Mouse (Mus musculus): ENCODE data around the gene Setd4. TPM values are rescaled to one million over a fixed set of nuclear protein-coding genes. Genes with fewer than 3 reads are reported as not detected.

Gene Setd4
- total RNA-seq, 2 experiments from 2014 or later = 9.2 to 10.0 TPM

DNA sequence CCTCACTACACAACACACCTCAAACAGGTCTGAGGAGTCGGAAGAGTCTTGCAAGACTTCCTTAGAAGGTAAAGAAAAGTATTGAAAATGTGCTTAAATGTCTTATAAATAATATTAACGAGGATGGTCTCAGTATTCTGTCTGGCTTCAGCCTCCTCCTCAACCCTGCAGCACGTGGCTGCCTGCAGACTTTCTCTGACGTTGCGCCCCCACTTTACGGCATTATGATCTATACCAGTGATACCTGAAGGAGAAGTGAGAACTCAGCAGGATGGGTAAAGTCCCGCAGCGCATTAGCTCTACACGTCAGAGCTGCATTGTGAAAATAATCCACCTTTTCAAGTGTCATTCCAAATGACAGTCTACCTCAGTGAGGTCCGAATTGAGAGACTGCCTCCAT, 9.4 kb downstream of the Setd4 start:
- DNase-seq (ENCODE audit: low spot score in 2 of 2) = no peak
- intact Hi-C loops (cut with DNase I) = no loop called here

DNA sequence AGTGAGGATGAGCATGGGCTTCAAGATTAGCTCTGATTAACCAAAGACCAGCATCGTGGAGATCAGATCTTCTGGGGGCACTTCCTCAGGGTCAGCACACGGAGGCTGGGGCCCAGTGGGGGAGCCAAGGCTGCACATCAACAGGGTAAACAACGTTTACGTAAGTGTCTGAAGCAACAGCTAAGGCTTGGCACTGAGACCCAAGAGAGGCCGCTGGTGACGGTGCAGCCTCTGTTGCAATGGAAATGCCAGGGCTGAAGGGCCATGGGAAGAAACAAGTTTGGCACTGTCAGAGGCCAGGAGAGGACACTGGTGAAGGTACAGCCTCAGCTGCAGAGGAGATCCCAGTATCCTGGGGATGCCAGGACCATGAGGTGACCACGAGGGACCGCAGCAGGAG, 10.5 kb downstream of the Setd4 start:
- intact Hi-C loops (cut with DNase I) = no loop called here
- no peak for DNase-seq (ENCODE audit: low spot score in 2 of 2)

DNA sequence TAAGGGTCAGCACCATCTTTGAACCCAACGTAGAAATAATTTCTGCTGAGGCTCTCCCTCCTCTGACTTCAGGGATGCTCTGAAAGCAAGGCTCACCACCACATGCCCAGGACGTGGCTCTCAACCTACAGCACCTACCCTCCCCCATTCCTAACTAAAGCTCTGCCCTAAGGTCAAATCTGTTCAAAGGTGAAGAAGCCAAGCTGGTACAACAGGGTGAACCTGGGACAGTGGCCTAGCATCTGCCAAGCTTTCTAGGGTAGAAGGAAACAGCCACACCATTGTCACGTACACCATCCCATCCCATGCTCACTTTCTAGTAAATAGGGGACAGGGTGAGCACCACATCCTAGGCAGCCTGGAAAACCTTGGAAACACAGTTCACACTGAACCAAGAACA, 11.2 kb downstream of the Setd4 start:
- no peak for DNase-seq (ENCODE audit: low spot score in 2 of 2)
- intact Hi-C loops (cut with DNase I) = no loop called here

DNA sequence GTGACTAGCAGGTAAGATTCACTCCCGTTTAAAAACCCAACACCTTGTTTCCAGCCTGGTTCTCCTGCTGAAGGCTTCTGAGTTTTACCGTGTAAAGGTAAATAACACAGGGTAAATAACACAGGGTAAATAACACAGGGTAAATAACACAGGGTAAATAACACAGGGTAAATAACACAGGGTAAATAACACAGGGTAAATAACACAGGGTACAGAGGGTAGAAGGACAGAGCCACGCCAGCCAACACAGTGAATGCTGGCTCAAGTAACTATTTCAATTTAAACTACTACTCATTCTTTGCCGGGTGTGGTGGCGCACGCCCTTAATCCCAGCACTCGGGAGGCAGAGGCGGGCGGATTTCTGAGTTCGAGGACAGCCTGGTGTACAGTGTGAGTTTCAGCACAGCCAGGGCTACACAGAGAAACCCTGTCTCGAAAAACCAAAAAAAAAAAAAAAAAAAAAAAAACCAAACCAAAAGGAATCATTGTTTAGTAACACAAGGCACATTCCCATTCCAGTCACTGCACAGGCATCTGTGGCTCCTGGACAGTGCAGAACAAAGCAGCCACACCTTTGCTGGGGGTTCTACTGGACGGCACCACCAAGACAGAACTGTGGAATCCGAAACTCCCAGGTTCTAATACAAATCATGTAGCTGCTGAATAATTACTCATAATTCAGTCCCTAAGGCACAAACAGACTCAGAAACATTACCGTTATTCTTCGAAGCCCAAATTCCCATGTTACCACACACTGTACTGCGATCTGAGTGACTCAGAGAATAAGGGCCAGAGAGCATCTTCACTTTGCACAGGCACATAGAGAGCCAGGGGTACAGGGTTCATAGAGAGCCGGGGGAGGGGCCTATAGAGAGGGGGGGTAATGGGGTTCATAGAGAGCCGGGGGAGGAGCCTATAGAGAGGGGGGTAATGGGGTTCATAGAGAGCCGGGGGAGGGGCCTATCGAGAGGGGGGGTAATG, 12.1 kb downstream of the Setd4 start:
- intact Hi-C loops (cut with DNase I) = no loop called here
- DNase-seq (ENCODE audit: low spot score in 2 of 2) = no peak

DNA sequence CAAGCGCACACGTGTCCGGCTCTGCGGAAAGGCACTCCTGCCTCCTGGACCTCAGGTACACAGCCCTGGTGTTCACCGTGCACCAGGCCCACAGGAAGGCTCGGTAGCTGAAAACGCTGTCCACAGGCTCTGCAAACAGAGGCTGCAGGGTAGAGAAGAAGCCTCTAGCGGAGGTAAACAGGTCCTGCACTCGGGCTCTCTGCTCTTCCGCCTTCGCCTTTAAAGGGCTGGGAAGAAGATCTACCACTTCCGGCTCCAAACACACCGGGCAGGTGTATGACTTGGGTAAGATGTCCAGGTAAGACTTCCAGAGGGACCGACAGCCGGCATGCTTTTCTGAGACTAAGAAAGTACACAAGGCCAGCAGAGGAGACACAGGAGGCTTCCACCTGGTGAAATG, 12.9 kb downstream of the Setd4 start:
- DNase-seq (ENCODE audit: low spot score in 2 of 2) = no peak
- intact Hi-C loops (cut with DNase I) = no loop called here

DNA sequence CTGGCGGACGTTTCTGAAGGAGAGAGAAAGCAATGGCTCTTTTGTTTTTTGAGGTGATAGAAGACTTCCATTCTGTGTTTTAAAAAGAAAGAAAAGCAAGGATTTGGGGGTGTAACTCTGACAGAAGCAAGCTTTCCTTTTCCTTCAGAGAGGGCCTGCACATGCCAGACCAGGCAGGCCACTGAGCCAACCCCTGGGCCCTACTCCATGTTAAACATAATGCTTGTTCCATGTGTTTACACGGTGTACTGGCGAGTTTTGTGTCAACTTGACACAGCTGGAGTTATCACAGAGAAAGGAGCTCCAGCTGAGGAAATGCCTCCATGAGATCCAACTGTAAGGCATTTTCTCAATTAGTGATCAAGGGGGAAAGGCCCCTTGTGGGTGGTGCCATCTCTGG, 15.6 kb downstream of the Setd4 start:
- no peak for DNase-seq (ENCODE audit: low spot score in 2 of 2)
- intact Hi-C loops (cut with DNase I) = no loop called here

DNA sequence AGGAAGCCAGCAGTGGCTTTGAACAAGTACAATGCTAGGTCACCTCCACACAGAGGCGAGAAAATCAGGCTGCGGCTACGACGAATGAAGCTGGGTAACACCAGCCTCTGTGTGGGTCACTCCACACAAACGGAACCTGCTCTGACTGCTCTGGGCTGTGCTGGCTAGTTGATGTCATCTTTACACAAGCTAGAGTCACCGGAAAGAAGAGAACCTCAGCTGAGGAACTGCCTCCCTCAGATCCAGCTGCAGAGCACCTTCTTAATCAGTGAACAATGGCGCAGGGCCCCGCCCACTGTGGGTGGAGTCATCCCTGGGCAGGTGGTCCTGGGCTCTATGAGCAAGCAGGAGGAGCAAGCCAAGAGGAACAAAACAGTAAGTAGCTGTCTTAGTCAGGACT, 17.5 kb downstream of the Setd4 start:
- intact Hi-C loops (cut with DNase I) = no loop called here

DNA sequence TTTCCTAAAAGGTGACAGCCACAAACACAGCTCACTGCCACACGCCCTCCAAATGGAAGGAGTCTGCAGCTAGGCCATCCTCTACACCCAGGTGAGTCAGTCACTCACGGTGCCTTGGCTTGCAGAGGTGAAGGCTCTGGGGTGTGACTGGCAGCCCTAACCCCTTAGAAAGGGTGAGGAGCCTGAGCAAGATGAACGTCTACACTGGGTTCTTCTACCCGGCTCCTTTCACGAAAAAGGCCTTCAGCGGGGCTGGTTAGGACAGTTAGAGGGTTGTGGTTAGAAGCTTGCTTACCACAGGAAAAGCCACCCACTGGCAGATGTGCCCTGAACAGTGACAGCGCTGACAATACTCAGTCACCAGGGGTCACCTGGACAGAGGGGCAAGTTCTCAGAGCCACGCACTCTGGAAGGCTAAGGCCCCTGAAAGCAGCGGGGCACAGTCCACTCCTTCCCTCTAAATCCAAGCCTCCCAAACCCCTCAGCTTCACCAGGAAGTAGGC, 18.1 kb downstream of the Setd4 start:
- DNase-seq (ENCODE audit: low spot score in 2 of 2) = no peak
- intact Hi-C loops (cut with DNase I) = no loop called here

More for the DNA sequence above, 17.5 kb downstream of the Setd4 start:
- DNase-seq (ENCODE audit: low spot score in 2 of 2) = no peak

DNA sequence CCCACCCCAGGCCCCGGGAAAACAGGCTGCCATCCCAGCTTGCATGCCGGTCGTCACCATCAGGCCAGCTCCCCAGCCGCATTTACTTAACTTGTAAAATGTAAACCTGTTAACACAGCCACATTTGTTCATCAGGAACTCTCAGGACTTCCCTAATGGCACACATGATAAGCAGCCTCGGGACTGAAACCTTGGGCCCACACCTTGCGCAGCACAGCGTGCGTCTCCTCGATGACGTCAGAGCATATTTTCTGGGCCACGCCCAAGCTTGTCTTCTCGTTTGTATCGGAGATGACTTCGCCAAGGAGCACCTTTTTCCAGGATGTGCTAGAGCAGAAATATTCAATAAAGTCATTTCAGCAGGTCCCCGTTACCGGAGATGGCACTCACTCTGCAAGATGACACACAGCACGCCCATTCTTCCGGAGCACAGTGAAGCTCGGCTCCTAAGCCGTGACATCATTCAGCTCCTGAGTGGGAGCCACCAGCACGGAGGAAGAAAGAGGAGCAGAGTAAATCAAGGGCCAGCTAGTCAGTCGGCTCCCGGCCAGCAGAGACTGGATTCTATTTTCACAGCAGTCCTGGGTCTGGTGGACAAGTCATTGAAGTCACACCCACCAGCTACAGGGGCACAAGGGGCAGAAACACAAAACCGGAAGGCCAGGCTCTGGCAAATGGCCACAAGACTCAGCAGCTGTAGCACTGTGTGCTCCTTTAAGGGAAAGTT, 18.7 kb downstream of the Setd4 start:
- intact Hi-C loops (cut with DNase I) = no loop called here
- DNase-seq (ENCODE audit: low spot score in 2 of 2) = no peak

DNA sequence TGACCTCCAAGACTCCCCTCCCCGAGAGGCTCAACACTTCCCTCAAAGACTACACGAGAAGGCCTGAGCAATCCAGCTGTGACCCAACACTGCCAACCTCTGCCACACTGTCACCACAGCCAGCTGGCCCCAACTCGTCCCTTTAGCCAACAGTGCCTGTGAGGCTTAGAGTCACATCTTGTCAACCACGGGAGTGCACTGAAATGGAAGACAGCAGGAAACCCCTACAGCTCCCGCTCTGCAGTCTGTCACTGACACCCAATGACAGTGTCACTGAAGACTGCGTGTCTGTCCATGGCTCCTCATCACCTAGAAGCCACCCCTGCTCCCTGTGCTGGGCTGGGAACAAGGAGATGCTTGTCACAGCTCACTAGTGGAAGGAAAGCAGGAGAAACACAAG, 22.7 kb downstream of the Setd4 start:
- intact Hi-C loops (cut with DNase I) = no loop called here

DNA sequence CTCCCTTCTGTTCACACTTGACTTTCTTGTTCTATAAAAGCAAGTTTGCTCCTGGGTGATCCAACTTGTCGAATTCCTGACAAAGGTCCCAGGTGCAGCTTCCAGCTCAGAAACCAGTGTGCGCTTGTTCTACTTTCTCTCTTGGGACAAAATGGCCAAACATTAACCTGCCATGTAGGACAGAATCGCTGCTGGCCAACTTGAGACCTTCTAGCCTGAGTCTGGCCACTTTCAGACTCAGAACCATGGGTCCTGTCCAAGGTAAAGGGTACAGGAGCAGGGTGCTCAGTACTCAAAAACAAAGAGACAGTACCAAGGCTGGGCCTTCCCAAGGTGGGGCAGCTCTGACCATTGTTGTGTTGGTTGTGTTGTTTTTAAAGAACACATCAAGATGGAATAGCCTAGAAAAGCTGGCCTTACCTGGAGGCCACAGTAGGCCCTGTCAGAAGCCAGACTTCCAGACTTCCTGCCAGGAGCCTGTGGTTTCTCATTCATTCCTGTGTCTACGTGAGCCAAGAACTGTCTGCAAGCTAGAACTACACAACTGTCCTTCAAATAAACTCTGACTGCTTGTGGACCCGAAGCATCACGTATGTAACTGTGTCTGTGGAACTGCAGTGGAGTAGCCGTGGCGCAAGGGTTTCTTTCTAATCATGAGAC, 25.4 kb downstream of the Setd4 start:
- intact Hi-C loops (cut with DNase I) = no loop called here
- no peak for DNase-seq (ENCODE audit: low spot score in 2 of 2)

More for the DNA sequence above, 22.7 kb downstream of the Setd4 start:
- no peak for DNase-seq (ENCODE audit: low spot score in 2 of 2)

DNA sequence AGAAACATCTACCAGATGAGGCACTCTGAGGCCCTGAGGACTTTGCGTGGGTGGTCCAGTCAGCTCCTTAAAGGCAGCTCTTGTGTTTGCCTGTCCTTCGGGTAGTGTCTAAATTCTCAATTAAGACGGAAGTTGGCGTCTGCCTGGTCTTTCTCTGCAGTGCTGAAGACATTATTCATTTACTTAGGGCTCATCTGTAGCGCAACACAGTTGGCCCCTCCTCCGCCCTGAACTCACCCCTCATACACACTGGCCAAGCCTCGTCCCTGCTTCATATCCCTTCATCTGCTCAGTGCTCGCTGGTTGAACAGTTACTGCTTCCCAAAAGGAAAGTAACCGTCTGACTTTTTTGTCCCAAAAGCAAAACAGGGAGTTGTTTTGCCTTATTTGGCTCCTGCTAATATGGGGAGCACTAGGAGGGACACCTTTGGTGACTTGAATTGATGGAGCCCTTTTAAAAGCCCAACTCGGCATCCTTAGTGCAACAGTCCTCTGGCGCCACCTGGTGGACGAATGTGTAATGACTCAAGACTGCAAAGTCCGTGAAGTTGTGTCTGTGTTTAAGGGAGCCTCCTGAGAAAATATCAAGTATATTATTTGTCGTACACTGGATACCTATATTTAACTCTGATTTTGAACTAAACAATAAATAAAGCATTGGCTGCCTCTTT, 27.3 kb downstream of the Setd4 start:
- peak; percentile 78 to 90 for DNase-seq (ENCODE audit: low spot score in 2 of 2)
- intact Hi-C loops (cut with DNase I) = loop anchor here (2.0 kb wide), 1 partner anchor 32 kb away; no protein-coding TSS in a partner anchor

DNA sequence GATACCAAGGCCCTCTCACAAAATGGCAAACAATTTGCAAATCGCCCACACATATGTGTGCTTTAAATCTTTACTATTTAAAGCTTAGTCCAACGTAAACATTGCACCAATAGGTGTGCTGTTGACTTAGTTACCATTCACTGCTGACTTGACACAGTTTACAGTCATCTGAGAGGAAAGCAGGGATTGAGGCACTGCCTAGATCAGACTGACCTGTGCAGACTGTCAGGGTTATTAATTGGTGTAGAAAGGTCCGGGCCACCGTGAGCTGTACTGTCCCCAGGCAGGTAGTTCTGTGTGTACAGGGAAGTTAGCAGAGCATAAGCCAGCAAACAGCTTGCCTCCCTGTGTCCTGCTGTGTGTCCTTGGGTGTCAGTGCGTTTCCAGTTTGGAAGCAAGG, 28.3 kb downstream of the Setd4 start:
- no peak for DNase-seq (ENCODE audit: low spot score in 2 of 2)
- intact Hi-C loops (cut with DNase I) = no loop called here

DNA sequence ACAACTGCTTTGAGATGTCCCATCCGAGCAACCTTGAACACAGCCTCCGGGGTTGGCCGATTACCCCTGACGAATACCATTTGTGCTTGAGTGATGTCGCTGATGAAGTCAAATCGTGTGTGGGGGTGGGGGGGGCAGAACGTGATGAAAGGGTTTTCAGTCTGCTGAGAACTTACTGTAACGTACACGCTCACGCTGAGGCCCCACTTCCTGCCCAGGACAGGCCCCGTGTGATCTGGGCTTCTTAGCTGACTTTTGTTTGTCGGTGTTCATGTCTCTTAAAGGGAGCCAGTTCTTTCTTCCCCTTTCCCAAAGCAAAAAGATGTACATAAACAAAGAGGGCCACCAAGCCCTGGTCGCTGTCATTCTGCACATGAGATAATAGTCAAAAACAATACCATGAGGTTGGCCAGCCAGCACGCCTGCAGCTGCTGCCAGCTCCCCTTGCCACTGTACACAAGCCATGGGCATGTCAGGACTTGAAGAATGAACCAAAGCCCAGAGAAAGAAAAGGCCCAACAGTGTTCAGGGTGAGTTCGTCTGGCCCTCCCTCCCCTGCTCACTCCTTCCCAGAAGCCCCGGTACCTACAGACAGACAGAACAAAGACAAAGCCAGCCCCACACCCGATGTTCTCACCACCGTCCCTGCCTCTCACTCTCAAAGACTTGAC, 29.2 kb downstream of the Setd4 start:
- no peak for DNase-seq (ENCODE audit: low spot score in 2 of 2)
- intact Hi-C loops (cut with DNase I) = no loop called here

DNA sequence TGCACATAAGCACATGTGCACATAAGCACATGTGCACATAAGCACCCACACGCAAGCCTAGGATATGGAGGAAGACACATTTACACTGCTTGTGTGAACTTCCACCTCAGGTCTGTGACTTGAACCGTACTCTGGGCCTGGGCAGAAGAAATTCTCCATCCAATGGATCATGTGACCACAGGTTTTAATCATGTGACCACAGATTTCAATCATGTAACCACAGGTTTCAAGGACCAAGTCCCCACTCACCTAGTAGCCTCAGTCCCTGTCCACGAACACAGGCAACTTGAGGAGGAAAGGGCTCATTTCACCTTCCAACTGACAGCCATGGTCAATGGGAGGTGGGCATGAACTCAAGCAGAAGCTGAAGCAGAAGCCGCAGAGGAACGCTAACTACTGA, 30.4 kb downstream of the Setd4 start:
- intact Hi-C loops (cut with DNase I) = no loop called here

DNA sequence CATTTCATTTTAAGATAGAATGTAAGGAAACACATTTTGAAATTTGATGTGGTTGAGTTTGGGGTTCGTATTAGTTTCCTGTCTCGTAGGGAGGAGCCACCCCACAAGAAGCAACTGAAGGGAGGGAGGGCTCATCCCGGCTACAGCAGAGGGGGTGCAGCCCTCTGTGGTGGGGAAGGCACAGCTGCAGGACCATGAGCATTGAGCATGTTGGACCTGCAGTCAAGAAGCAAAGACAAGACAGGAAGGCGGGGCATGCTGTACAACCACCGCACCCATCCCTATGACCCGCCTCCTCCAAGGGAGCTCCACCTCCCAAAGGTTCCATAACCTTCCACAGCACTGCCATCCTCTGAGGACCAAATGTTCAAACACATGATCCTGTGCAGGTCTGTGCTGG, 31.5 kb downstream of the Setd4 start:
- no peak for DNase-seq (ENCODE audit: low spot score in 2 of 2)
- intact Hi-C loops (cut with DNase I) = no loop called here

More for the DNA sequence above, 30.4 kb downstream of the Setd4 start:
- no peak for DNase-seq (ENCODE audit: low spot score in 2 of 2)

DNA sequence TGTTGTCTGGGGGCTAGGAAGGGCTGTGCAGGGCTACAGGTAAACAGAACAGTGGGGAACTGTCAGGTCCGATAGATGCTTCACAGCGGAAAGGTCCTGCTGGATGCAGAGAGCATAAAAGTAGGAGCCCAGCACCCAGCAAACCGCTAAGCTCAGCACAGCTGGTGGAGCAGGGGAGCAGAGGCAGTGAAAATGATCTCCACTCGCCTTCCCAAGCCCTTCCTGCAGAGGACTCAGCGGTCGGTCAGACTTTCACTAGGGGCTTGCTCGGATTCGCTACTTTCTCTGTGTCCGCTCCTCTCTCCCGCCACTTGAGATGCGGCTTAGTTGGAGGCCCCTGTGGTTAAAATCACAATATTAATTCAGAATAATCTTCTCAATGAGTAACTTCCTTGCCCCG, 45.4 kb downstream of the Setd4 start:
- no peak for DNase-seq (ENCODE audit: low spot score in 2 of 2)
- intact Hi-C loops (cut with DNase I) = no loop called here

DNA sequence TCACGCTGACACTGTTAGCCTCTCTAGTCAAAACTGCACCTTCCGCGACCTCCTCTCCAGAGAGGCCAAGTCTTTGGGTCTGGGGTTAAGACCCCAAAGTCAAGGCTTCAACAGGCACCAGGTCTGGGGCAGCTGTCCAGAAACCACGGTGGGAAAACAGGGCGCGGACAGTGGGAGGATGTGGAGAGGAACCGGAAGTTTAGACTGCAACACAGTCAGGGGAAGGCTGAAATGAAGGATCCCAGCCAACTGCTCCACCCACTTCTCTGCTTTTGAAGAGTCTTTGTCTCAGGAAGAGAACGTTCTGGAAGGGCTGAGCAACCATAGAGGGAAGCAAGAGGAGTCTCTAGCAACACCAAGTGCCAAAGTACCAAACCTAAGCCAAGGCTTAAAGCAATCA, 46.2 kb downstream of the Setd4 start:
- no peak for DNase-seq (ENCODE audit: low spot score in 2 of 2)
- intact Hi-C loops (cut with DNase I) = no loop called here
